Mouse (Mus musculus) olfactory bulb, adult 2 months (tissue): ENCODE measurements around the gene Clstn1.

Source experiments
- CTCF ChIP-seq: fragments of 200-500 bp; IDR thresholded peaks from 2 replicates; pipeline ENCODE4 v1.5.1; 2012; ENCODE audit warnings: low read depth, mild to moderate bottlenecking, low read length, moderate library complexity; ENCODE audit not compliant: insufficient read depth
- POLR2A ChIP-seq: fragments of 200-500 bp; IDR thresholded peaks from 2 replicates; pipeline ENCODE4 v1.6.1; 2012; ENCODE audit warnings: mild to moderate bottlenecking, low read depth, low read length, moderate library complexity; ENCODE audit not compliant: insufficient read depth

GRCm38 (mm10) chr4:149544892-149545291, 41.4 kb upstream of the Clstn1 start:
- TF ChIP-seq POLR2A (no peak), CTCF (no peak)
